In genomic region chr7:141096649-141097056, GRCm38 (mm10) we compare ENCODE assay signal across 8 mouse cellular contexts. TPM values are rescaled to one million over a fixed set of nuclear protein-coding genes. Genes with fewer than 3 reads are reported as not detected.
DNase-seq lines count a peak whose midpoint lies in the region; ATAC-seq and TF ChIP-seq lines count a peak whose summit lies in the region.

No protein-coding gene starts in this region.

- TF ChIP-seq CTCF in layer of hippocampus, adult 2 months (conservative IDR thresholded peaks at IDR 0.05), result peak; percentile 31

- no peak overlapping the region for H3K4me3 ChIP-seq in layer of hippocampus, adult 2 months
- peak overlapping the region; percentile 3 for H3K4me3 ChIP-seq in heart, embryonic 10.5 days

- WGBS in heart, embryonic 10.5 days, result 35% methylated on average over 6 of the region's 6 CpGs

- DNase-seq in layer of hippocampus, adult 2 months (ENCODE audit: low spot score in 2 of 2), result no peak
- DNase-seq in layer of hippocampus, postnatal 10 days (ENCODE audit: low spot score in 2 of 2), result no peak
- no peak for DNase-seq in heart, embryonic 10.5 days (ENCODE audit: low spot score)
- peak; percentile 81 to 84 for DNase-seq in kidney, postnatal 36 days
- DNase-seq in frontal cortex, postnatal 25 days (ENCODE audit: low spot score in 2 of 2), result no peak
- DNase-seq in cerebellum, adult 11 months, result no peak

- H3K9me3 ChIP-seq in heart, embryonic 10.5 days, result no peaks in the 10 kb centered on the region

- peak; percentile 35 for ATAC-seq in megakaryocyte-erythroid progenitor cell, adult 5-6 weeks (replicated peaks; ENCODE audit: low FRiP score, low TSS enrichment, poor library complexity, severe bottlenecking)
- ATAC-seq in erythroid progenitor cell, adult 5-6 weeks (replicated peaks; ENCODE audit: low FRiP score, poor library complexity, severe bottlenecking), result no peak

- H3K27ac ChIP-seq in layer of hippocampus, adult 2 months, result 0 out of 2 replicates have a peak overlapping the region, but pooled peaks have one; percentile 4
- peak overlapping the region; percentile 32 for H3K27ac ChIP-seq in heart, embryonic 10.5 days

- H3K27me3 ChIP-seq in heart, embryonic 10.5 days (ENCODE audit: insufficient read depth, poor library complexity, severe bottlenecking), result peaks cover 93% of the 10 kb centered on the region

- no peaks in the 10 kb centered on the region for H3K36me3 ChIP-seq in heart, embryonic 10.5 days

- peaks cover 40% of the 10 kb centered on the region for H3K4me1 ChIP-seq in heart, embryonic 10.5 days

RNA-seq across cellular contexts. Expression of gene Sigirr, which starts 3.7 kb away (rescaled TPM):
- 1 to 10 TPM; 2.1 to 2.5 TPM for total RNA-seq in layer of hippocampus, adult 2 months (2021)
- total RNA-seq in layer of hippocampus, postnatal 10 days (2021), result 1 to 10 TPM; 2.1 to 2.5 TPM
- polyA plus RNA-seq in heart, embryonic 10.5 days (2016; fragmentation: Nextera tagmentation; extraction: Ambion mirVana), result 3.0 and 5.7 TPM in 2 replicates
- 14.0 and 24.8 TPM in 2 replicates for total RNA-seq in megakaryocyte-erythroid progenitor cell, adult 5-6 weeks (2014; fragmentation: Nextera tagmentation)
- total RNA-seq in megakaryocyte-erythroid progenitor cell, adult 5-6 weeks (2017), result 7.1 and 13.0 TPM in 2 replicates
- total RNA-seq in erythroid progenitor cell, adult 5-6 weeks (2015; ENCODE audit: low replicate concordance), result 4.2 and 10.5 TPM in 2 replicates
- total RNA-seq in erythroid progenitor cell, adult 5-6 weeks (2017; ENCODE audit: low replicate concordance), result 1.5 TPM in 1 of 2 replicates, not detected in the other

RNA-seq across cellular contexts. Expression of gene Pkp3, which starts 18.6 kb away (rescaled TPM):
- not detected for total RNA-seq in layer of hippocampus, adult 2 months (2021)
- total RNA-seq in layer of hippocampus, postnatal 10 days (2021), result not detected
- 0.94 and 3.4 TPM in 2 replicates for polyA plus RNA-seq in heart, embryonic 10.5 days (2016; fragmentation: Nextera tagmentation; extraction: Ambion mirVana)
- total RNA-seq in megakaryocyte-erythroid progenitor cell, adult 5-6 weeks (2014; fragmentation: Nextera tagmentation), result 0.17 and 11.2 TPM in 2 replicates
- total RNA-seq in megakaryocyte-erythroid progenitor cell, adult 5-6 weeks (2017), result 2.8 TPM in 1 of 2 replicates, not detected in the other
- total RNA-seq in erythroid progenitor cell, adult 5-6 weeks (2015; ENCODE audit: low replicate concordance), result 4.3 TPM in 1 of 2 replicates, not detected in the other
- 0.91 and 1.3 TPM in 2 replicates for total RNA-seq in erythroid progenitor cell, adult 5-6 weeks (2017; ENCODE audit: low replicate concordance)

RNA-seq across cellular contexts. Expression of gene Ano9, which starts 21.0 kb away (rescaled TPM):
- not detected for total RNA-seq in layer of hippocampus, adult 2 months (2021)
- not detected for total RNA-seq in layer of hippocampus, postnatal 10 days (2021)
- polyA plus RNA-seq in heart, embryonic 10.5 days (2016; fragmentation: Nextera tagmentation; extraction: Ambion mirVana), result 0.42 and 0.97 TPM in 2 replicates
- total RNA-seq in megakaryocyte-erythroid progenitor cell, adult 5-6 weeks (2014; fragmentation: Nextera tagmentation), result not detected in 2 replicates
- total RNA-seq in megakaryocyte-erythroid progenitor cell, adult 5-6 weeks (2017), result not detected in 2 replicates
- not detected in 2 replicates for total RNA-seq in erythroid progenitor cell, adult 5-6 weeks (2015; ENCODE audit: low replicate concordance)
- not detected in 2 replicates for total RNA-seq in erythroid progenitor cell, adult 5-6 weeks (2017; ENCODE audit: low replicate concordance)

RNA-seq across cellular contexts. Expression of gene Ptdss2, which starts 25.5 kb away (rescaled TPM):
- total RNA-seq in layer of hippocampus, adult 2 months (2021), result 10 to 100 TPM; 50.8 to 64.4 TPM
- 10 to 100 TPM; 47.9 to 68.4 TPM for total RNA-seq in layer of hippocampus, postnatal 10 days (2021)
- 87.8 and 91.1 TPM in 2 replicates for polyA plus RNA-seq in heart, embryonic 10.5 days (2016; fragmentation: Nextera tagmentation; extraction: Ambion mirVana)
- 59.0 and 64.0 TPM in 2 replicates for total RNA-seq in megakaryocyte-erythroid progenitor cell, adult 5-6 weeks (2014; fragmentation: Nextera tagmentation)
- 14.0 and 21.1 TPM in 2 replicates for total RNA-seq in megakaryocyte-erythroid progenitor cell, adult 5-6 weeks (2017)
- 278 and 380 TPM in 2 replicates for total RNA-seq in erythroid progenitor cell, adult 5-6 weeks (2015; ENCODE audit: low replicate concordance)
- total RNA-seq in erythroid progenitor cell, adult 5-6 weeks (2017; ENCODE audit: low replicate concordance), result 309 and 327 TPM in 2 replicates

RNA-seq across cellular contexts. Expression of gene B4galnt4, which starts 35.7 kb away (rescaled TPM):
- 100 to 1,000 TPM in 1 of 2 experiments, 10 to 100 TPM in 1; 93.4 to 101 TPM for total RNA-seq in layer of hippocampus, adult 2 months (2021)
- 100 to 1,000 TPM; 103 to 123 TPM for total RNA-seq in layer of hippocampus, postnatal 10 days (2021)
- 2.6 and 12.7 TPM in 2 replicates for polyA plus RNA-seq in heart, embryonic 10.5 days (2016; fragmentation: Nextera tagmentation; extraction: Ambion mirVana)
- total RNA-seq in megakaryocyte-erythroid progenitor cell, adult 5-6 weeks (2014; fragmentation: Nextera tagmentation), result 0.20 and 0.70 TPM in 2 replicates
- not detected in 2 replicates for total RNA-seq in megakaryocyte-erythroid progenitor cell, adult 5-6 weeks (2017)
- total RNA-seq in erythroid progenitor cell, adult 5-6 weeks (2015; ENCODE audit: low replicate concordance), result not detected in 2 replicates
- 0.26 TPM in 1 of 2 replicates, not detected in the other for total RNA-seq in erythroid progenitor cell, adult 5-6 weeks (2017; ENCODE audit: low replicate concordance)

Comparison
In these comparisons a context has a peak if more than half of its experiments do, and no peak if none do; other contexts are left out.
1. DNase-seq: peak in kidney, postnatal 36 days (2 of 2); none in layer of hippocampus, adult 2 months (0 of 2), layer of hippocampus, postnatal 10 days (0 of 2), heart, embryonic 10.5 days (single experiment), frontal cortex, postnatal 25 days (0 of 2) and cerebellum, adult 11 months (single experiment).